Mouse (Mus musculus): ENCODE measurements at regions not wholly inside any gene's neighbourhood (a gene's known extent, or its start where the extent isn't known, plus 50 kb on each side); places are given as distances from the start of the nearest gene placed in this dataset.
"Not testable (repeated sequence)": the region's sequence is repeated elsewhere in the genome, so short reads cannot be mapped to it uniquely, and the experiment has no call there.

- H3K4me1 ChIP-seq (replicated peaks; ENCODE audit: low read depth, low read length); H3K4me3 ChIP-seq (replicated peaks; ENCODE audit: low read length); H3K36me3 ChIP-seq (ENCODE audit: insufficient read depth, low read length); H3K27me3 ChIP-seq (ENCODE audit: insufficient read depth, low read length): not testable (repeated sequence)
- peaks cover 56% of the 10 kb centered on the region for H3K9me3 ChIP-seq (ENCODE audit: low read length)
These were observed 261.5 kb downstream of the Samd9l start for GRCm38 (mm10) chr6:3137823-3138222.

GRCm38 (mm10) chr6:3133763-3134162, 265.6 kb downstream of the Samd9l start:
- H3K27me3 ChIP-seq (ENCODE audit: insufficient read depth, low read length); H3K36me3 ChIP-seq (ENCODE audit: insufficient read depth, low read length); H3K4me1 ChIP-seq (replicated peaks; ENCODE audit: low read depth, low read length); H3K4me3 ChIP-seq (replicated peaks; ENCODE audit: low read length): not testable (repeated sequence)
- peaks cover 34% of the 10 kb centered on the region for H3K9me3 ChIP-seq (ENCODE audit: low read length)

GRCm38 (mm10) chr6:3116296-3116695, 283.1 kb downstream of the Samd9l start:
- not testable (repeated sequence) for H3K4me1 ChIP-seq (replicated peaks; ENCODE audit: low read depth, low read length); H3K9me3 ChIP-seq (ENCODE audit: low read length); H3K36me3 ChIP-seq (ENCODE audit: insufficient read depth, low read length); H3K27me3 ChIP-seq (ENCODE audit: insufficient read depth, low read length); H3K4me3 ChIP-seq (replicated peaks; ENCODE audit: low read length)
